Mouse (Mus musculus) lung, adult 2 months (tissue): ENCODE measurements around the gene Tfb2m.

Source experiments
- CTCF ChIP-seq: fragments of 200-500 bp; IDR thresholded peaks from 2 replicates; pipeline ENCODE4 v1.5.1; 2011; ENCODE audit warnings: mild to moderate bottlenecking, low read length, control low read depth; ENCODE audit not compliant: insufficient read depth
- POLR2A ChIP-seq: fragments of 200-500 bp; IDR thresholded peaks from 2 replicates; pipeline ENCODE4 v1.6.1; 2011; ENCODE audit warnings: low read depth, mild to moderate bottlenecking, control low read depth, low read length, borderline replicate concordance; ENCODE audit errors: extremely low read depth

DNA sequence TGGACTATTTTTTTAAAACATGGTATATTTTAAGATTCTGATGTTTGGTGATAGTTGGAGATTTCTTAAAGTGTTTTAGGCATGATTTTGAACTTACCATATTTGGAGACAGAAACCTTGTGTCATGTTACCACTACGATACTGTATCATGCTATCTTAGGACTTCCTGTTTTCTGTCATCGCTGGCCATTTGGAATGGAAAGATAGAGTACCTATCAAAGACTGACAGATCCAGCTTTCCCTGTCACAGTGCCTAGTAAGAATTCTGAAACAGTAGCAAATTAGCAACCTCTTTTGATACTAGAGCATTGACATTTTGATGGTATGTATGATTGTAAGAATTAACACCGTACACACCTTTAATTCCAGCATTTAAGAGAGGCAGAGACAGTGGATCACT is 5.3 kb upstream of the Tfb2m start:
- no peak for TF ChIP-seq CTCF
- no peak for TF ChIP-seq POLR2A
